Mouse (Mus musculus): ENCODE data around the gene Tmem256. TPM values are rescaled to one million over a fixed set of nuclear protein-coding genes. Genes with fewer than 3 reads are reported as not detected.

Gene Tmem256
- polyA plus RNA-seq, 1 experiment from 2014 or later, result 285 TPM

DNA sequence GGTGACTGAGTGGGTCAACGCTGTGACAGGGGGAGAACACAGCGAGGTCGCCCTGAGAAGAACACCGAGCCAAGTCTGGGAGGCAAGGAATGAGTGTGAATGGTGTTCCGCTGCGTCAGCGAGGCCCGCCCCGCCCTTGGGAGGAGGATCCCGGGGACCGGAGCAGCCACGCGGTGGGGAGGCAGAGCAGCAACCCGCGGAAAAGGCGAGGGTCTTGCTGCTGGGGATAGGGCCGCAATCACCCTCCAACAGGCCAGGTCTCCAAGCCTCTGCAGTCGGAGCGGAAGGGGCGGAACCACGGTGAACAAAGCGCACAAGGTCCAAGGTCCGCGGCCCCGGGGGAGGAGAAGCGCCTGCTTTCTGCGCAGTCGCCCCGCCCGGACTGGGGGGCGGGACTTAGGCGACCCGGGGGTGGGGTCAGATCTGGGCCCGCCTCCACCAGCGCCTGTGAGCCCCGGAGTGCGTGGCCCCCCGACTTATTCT, 7.9 kb downstream of the Tmem256 start, which contains the start of gene Plscr3:
TSS of gene Plscr3 (plus strand) at position 179 of the 483 bp plus-strand sequence.
- ATAC-seq (ENCODE audit: low FRiP score) (peak; percentile 95), DNase-seq (ENCODE audit: low spot score, missing footprints) (peak; percentile 99)
- Histone ChIP-seq H3K27ac (ENCODE audit: low read depth, low read length) (peak within 1 kb of the TSS; percentile 94), H3K27me3 (ENCODE audit: control insufficient read depth, insufficient read depth, low read length) (no peaks in the 10 kb centered on the region), H3K4me2 (peak within 1 kb of the TSS; percentile 71), H3K9me3 (ENCODE audit: control insufficient read depth, low read length) (no peaks in the 10 kb centered on the region), H3K4me3 (ENCODE audit: low read depth, low read length) (peak within 1 kb of the TSS; percentile 57), H3K9ac (ENCODE audit: low read length) (peak within 1 kb of the TSS; percentile 78), H3K36me3 (ENCODE audit: control insufficient read depth, insufficient read depth, low read length) (peaks cover 2% of the 10 kb centered on the region; the same call in 1 of the 2 replicates), H3K4me1 (ENCODE audit: control insufficient read depth, insufficient read depth, low read length) (peaks cover 16% of the 10 kb centered on the region; the same call in 1 of the 2 replicates)
- WGBS, result 0% methylated on average over 37 of the region's 38 CpGs

DNA sequence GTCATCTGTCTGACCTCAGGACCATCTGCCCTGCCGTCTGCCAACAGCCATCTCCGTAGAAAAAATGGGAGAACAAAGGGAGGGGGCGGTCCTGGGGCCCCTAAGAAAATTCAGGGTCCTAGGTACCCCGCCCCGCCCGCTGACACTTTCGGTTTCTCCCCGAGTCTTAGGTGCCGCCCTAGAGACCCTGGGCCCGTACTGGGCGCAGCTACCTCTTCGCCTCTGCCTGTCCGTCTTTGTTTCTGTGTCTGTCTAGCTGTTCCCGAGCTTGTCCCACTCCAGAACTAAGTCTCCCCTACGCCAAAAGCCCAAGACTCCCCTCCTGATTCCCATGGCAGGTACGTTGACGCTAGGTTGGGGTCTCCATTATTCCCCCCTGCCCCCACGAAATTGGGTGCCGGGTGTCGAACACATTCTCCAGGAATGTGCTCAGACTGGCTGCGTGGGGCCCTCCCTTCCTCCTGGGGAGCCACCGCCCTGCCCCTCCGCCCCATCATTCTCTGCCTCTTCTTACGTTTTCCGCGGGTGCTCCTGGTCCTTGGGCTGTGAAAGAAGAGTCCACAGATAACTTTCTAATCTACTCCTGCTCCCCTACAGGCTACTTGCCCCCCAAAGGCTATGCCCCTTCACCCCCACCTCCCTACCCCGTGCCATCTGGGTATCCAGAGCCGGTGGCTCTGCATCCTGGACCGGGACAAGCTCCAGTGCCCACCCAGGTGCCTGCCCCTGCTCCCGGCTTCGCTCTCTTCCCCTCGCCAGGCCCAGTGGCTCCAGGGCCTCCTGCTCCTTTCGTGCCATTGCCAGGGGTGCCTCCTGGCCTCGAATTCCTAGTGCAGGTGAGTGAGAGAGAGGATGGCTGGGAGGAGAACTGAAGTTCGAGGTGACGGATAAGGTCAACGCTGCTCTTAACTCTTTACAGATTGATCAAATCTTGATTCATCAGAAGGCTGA, 8.7 kb downstream of the Tmem256 start:
- peak overlapping the region; percentile 71 for H3K4me2 ChIP-seq
- H3K9ac ChIP-seq (ENCODE audit: low read length), result peak overlapping the region; percentile 78
- DNase-seq (ENCODE audit: low spot score, missing footprints) (peak; percentile 89), ATAC-seq (ENCODE audit: low FRiP score) (peak; percentile 64)
- H3K27me3 ChIP-seq (ENCODE audit: control insufficient read depth, insufficient read depth, low read length), result no peaks in the 10 kb centered on the region
- peak overlapping the region; percentile 94 for H3K27ac ChIP-seq (ENCODE audit: low read depth, low read length)
- no peaks in the 10 kb centered on the region for H3K9me3 ChIP-seq (ENCODE audit: control insufficient read depth, low read length)
- WGBS, result 14% methylated on average over 37 of the region's 37 CpGs
- peak overlapping the region; percentile 57 for H3K4me3 ChIP-seq (ENCODE audit: low read depth, low read length)
- H3K36me3 ChIP-seq (ENCODE audit: control insufficient read depth, insufficient read depth, low read length), result peaks cover 2% of the 10 kb centered on the region; the same call in 1 of the 2 replicates
- H3K4me1 ChIP-seq (ENCODE audit: control insufficient read depth, insufficient read depth, low read length), result peaks cover 16% of the 10 kb centered on the region; the same call in 1 of the 2 replicates

- Histone ChIP-seq H3K27me3 (ENCODE audit: control insufficient read depth, insufficient read depth, low read length) (no peaks in the 10 kb centered on the region), H3K9ac (ENCODE audit: low read length) (no peak overlapping the region), H3K9me3 (ENCODE audit: control insufficient read depth, low read length) (no peaks in the 10 kb centered on the region), H3K4me1 (ENCODE audit: control insufficient read depth, insufficient read depth, low read length) (peaks cover 16% of the 10 kb centered on the region; the same call in 1 of the 2 replicates), H3K4me3 (ENCODE audit: low read depth, low read length) (no peak overlapping the region), H3K27ac (ENCODE audit: low read depth, low read length) (no peak overlapping the region), H3K36me3 (ENCODE audit: control insufficient read depth, insufficient read depth, low read length) (peaks cover 2% of the 10 kb centered on the region; the same call in 1 of the 2 replicates), H3K4me2 (peak overlapping the region; percentile 71)
- ATAC-seq (ENCODE audit: low FRiP score) (no peak), DNase-seq (ENCODE audit: low spot score, missing footprints) (no peak)
- WGBS, result 95% methylated on average over 6 of the region's 6 CpGs
Measured at GRCm38 (mm10) chr11:69848021-69848420, 9.7 kb downstream of the Tmem256 start.

GRCm38 (mm10) chr11:69849128-69849527, 10.8 kb downstream of the Tmem256 start:
- WGBS, result 92% methylated on average over 9 of the region's 9 CpGs
- no peak for DNase-seq (ENCODE audit: low spot score, missing footprints)

DNA sequence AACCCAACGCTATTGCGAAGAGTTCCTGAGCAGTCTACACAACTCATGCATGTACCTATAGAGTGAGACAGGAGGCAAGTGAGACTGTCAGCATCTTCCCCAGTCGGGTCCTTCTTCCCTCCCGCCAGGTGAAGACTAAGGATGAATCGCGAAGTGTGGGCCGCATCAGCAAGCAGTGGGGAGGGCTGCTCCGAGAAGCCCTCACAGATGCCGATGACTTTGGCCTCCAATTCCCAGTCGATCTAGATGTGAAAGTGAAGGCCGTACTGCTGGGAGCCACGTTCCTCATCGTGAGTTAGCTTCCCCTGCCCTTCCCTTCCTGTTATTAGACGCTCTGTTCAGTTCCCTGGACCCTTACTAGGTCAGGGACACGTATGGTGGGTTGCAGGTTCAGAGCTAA, 11.6 kb downstream of the Tmem256 start:
- ATAC-seq (ENCODE audit: low FRiP score) (no peak), DNase-seq (ENCODE audit: low spot score, missing footprints) (no peak)
- no peak overlapping the region for H3K4me3 ChIP-seq (ENCODE audit: low read depth, low read length)
- H3K4me1 ChIP-seq (ENCODE audit: control insufficient read depth, insufficient read depth, low read length), result peaks cover 16% of the 10 kb centered on the region; the same call in 1 of the 2 replicates
- no peaks in the 10 kb centered on the region for H3K27me3 ChIP-seq (ENCODE audit: control insufficient read depth, insufficient read depth, low read length)
- H3K9ac ChIP-seq (ENCODE audit: low read length), result no peak overlapping the region
- no peak overlapping the region for H3K27ac ChIP-seq (ENCODE audit: low read depth, low read length)
- peaks cover 2% of the 10 kb centered on the region; the same call in 1 of the 2 replicates for H3K36me3 ChIP-seq (ENCODE audit: control insufficient read depth, insufficient read depth, low read length)
- 92% methylated on average over 15 of the region's 15 CpGs for WGBS
- H3K9me3 ChIP-seq (ENCODE audit: control insufficient read depth, low read length), result no peaks in the 10 kb centered on the region
- no peak overlapping the region for H3K4me2 ChIP-seq

More at GRCm38 (mm10) chr11:69849128-69849527, 10.8 kb downstream of the Tmem256 start:
- no peak for ATAC-seq (ENCODE audit: low FRiP score)
- H3K27ac ChIP-seq (ENCODE audit: low read depth, low read length), result no peak overlapping the region
- no peak overlapping the region for H3K4me2 ChIP-seq
- H3K4me3 ChIP-seq (ENCODE audit: low read depth, low read length), result no peak overlapping the region
- no peak overlapping the region for H3K9ac ChIP-seq (ENCODE audit: low read length)
- H3K27me3 ChIP-seq (ENCODE audit: control insufficient read depth, insufficient read depth, low read length), result no peaks in the 10 kb centered on the region
- H3K4me1 ChIP-seq (ENCODE audit: control insufficient read depth, insufficient read depth, low read length), result peaks cover 16% of the 10 kb centered on the region; the same call in 1 of the 2 replicates
- H3K9me3 ChIP-seq (ENCODE audit: control insufficient read depth, low read length), result no peaks in the 10 kb centered on the region
- H3K36me3 ChIP-seq (ENCODE audit: control insufficient read depth, insufficient read depth, low read length), result peaks cover 2% of the 10 kb centered on the region; the same call in 1 of the 2 replicates

DNA sequence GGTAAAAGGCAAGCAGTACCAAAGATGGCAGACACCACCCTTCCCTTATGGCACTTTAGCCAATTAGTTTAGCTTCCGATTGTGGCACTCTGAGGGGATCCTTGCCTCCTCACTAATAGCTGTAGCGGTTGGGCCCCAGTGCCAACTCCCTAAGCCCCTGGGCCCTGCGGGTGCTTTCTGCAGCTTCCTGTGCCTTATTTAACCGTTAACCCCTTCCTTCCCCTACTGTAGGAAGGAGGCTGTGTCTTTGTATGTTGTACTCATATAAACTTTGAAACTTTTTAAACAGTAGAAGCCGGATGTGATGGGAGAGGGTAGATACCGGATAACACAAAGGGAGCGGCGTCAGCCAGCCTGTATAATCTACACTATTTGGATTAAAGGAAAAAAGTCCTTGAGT, 12.4 kb downstream of the Tmem256 start:
- no peaks in the 10 kb centered on the region for H3K9me3 ChIP-seq (ENCODE audit: control insufficient read depth, low read length)
- H3K4me3 ChIP-seq (ENCODE audit: low read depth, low read length), result no peak overlapping the region
- H3K4me1 ChIP-seq (ENCODE audit: control insufficient read depth, insufficient read depth, low read length), result peaks cover 10% of the 10 kb centered on the region; the same call in 1 of the 2 replicates
- no peak overlapping the region for H3K9ac ChIP-seq (ENCODE audit: low read length)
- no peak overlapping the region for H3K27ac ChIP-seq (ENCODE audit: low read depth, low read length)
- H3K27me3 ChIP-seq (ENCODE audit: control insufficient read depth, insufficient read depth, low read length), result peaks cover 2% of the 10 kb centered on the region; the same call in 1 of the 2 replicates
- ATAC-seq (ENCODE audit: low FRiP score), result no peak
- H3K36me3 ChIP-seq (ENCODE audit: control insufficient read depth, insufficient read depth, low read length), result peaks cover 2% of the 10 kb centered on the region; the same call in 1 of the 2 replicates
- H3K4me2 ChIP-seq, result no peak overlapping the region
- no peak for DNase-seq (ENCODE audit: low spot score, missing footprints)
- 80% methylated on average over 8 of the region's 8 CpGs for WGBS

- DNase-seq (ENCODE audit: low spot score, missing footprints) (no peak), ATAC-seq (ENCODE audit: low FRiP score) (no peak)
- peaks cover 13% of the 10 kb centered on the region for H3K27me3 ChIP-seq (ENCODE audit: control insufficient read depth, insufficient read depth, low read length)
- H3K4me3 ChIP-seq (ENCODE audit: low read depth, low read length), result no peak overlapping the region
- 81% methylated on average over 7 of the region's 7 CpGs for WGBS
- no peaks in the 10 kb centered on the region for H3K9me3 ChIP-seq (ENCODE audit: control insufficient read depth, low read length)
- peaks cover 2% of the 10 kb centered on the region; the same call in 1 of the 2 replicates for H3K36me3 ChIP-seq (ENCODE audit: control insufficient read depth, insufficient read depth, low read length)
- H3K27ac ChIP-seq (ENCODE audit: low read depth, low read length), result no peak overlapping the region
- H3K4me2 ChIP-seq, result no peak overlapping the region
- no peaks in the 10 kb centered on the region for H3K4me1 ChIP-seq (ENCODE audit: control insufficient read depth, insufficient read depth, low read length)
- no peak overlapping the region for H3K9ac ChIP-seq (ENCODE audit: low read length)
Measured at GRCm38 (mm10) chr11:69853994-69854393, 15.7 kb downstream of the Tmem256 start.

- ATAC-seq (ENCODE audit: low FRiP score), result no peak
- Histone ChIP-seq H3K36me3 (ENCODE audit: control insufficient read depth, insufficient read depth, low read length) (peaks cover 2% of the 10 kb centered on the region; the same call in 1 of the 2 replicates), H3K27me3 (ENCODE audit: control insufficient read depth, insufficient read depth, low read length) (peaks cover 13% of the 10 kb centered on the region), H3K4me3 (ENCODE audit: low read depth, low read length) (no peak overlapping the region), H3K9ac (ENCODE audit: low read length) (no peak overlapping the region), H3K27ac (ENCODE audit: low read depth, low read length) (no peak overlapping the region), H3K4me1 (ENCODE audit: control insufficient read depth, insufficient read depth, low read length) (no peaks in the 10 kb centered on the region), H3K4me2 (no peak overlapping the region), H3K9me3 (ENCODE audit: control insufficient read depth, low read length) (no peaks in the 10 kb centered on the region)
- no peak for DNase-seq (ENCODE audit: low spot score, missing footprints)
- WGBS, result 85% methylated on average over 10 of the region's 10 CpGs
Measured at GRCm38 (mm10) chr11:69854680-69855079, 16.4 kb downstream of the Tmem256 start.

All from midbrain, embryonic 11.5 days (tissue).